Mouse (Mus musculus): ENCODE measurements around the gene Gm10643. TPM values are rescaled to one million over a fixed set of nuclear protein-coding genes. Genes with fewer than 3 reads are reported as not detected.

Gm10643 gene
- polyA plus RNA-seq, 1 experiment from 2014 or later = 1.6 TPM

- Histone ChIP-seq H3K9me3 (ENCODE audit: control insufficient read depth, low read length) (no peaks in the 10 kb centered on the region), H3K4me2 (ENCODE audit: low read length) (no peak overlapping the region)
- 78% methylated on average over 9 of the region's 9 CpGs for WGBS
Measured at GRCm38 (mm10) chr8:84019738-84020137, 45.2 kb downstream of the Gm10643 start.

GRCm38 (mm10) chr8:84015833-84016232 is 49.1 kb downstream of the Gm10643 start:
- H3K4me1 ChIP-seq (ENCODE audit: control insufficient read depth, insufficient read depth, low read depth, low read length) = peaks cover 17% of the 10 kb centered on the region
- H3K36me3 ChIP-seq (ENCODE audit: control insufficient read depth, insufficient read depth, low read length) = no peaks in the 10 kb centered on the region
- ATAC-seq = no peak
- peaks cover 17% of the 10 kb centered on the region for H3K27me3 ChIP-seq (replicated peaks; ENCODE audit: control insufficient read depth, insufficient read depth, low read length)
- H3K4me3 ChIP-seq (ENCODE audit: low read length) = no peak overlapping the region
- H3K27ac ChIP-seq (ENCODE audit: low read depth, low read length) = no peak overlapping the region
- 90% methylated on average over 5 of the region's 5 CpGs for WGBS
- H3K4me2 ChIP-seq (ENCODE audit: low read length) = no peak overlapping the region
- no peaks in the 10 kb centered on the region for H3K9me3 ChIP-seq (ENCODE audit: control insufficient read depth, low read length)
- H3K9ac ChIP-seq (ENCODE audit: low read depth, low read length) = no peak overlapping the region

More at GRCm38 (mm10) chr8:84019738-84020137, 45.2 kb downstream of the Gm10643 start:
- no peak overlapping the region for H3K9ac ChIP-seq (ENCODE audit: low read depth, low read length)
- ATAC-seq = no peak
- no peak overlapping the region for H3K4me3 ChIP-seq (ENCODE audit: low read length)
- no peaks in the 10 kb centered on the region; the same call in 1 of the 2 replicates for H3K27me3 ChIP-seq (replicated peaks; ENCODE audit: control insufficient read depth, insufficient read depth, low read length)
- no peak overlapping the region for H3K27ac ChIP-seq (ENCODE audit: low read depth, low read length)
- no peaks in the 10 kb centered on the region for H3K36me3 ChIP-seq (ENCODE audit: control insufficient read depth, insufficient read depth, low read length)
- no peaks in the 10 kb centered on the region for H3K4me1 ChIP-seq (ENCODE audit: control insufficient read depth, insufficient read depth, low read depth, low read length)

MicroRNA genes within 50 kb of the gene (microRNA counts, 519-probe panel; counts per million panel counts)
- microRNA mmu-miR-709 = 2,211 counts per million, percentile 45 among the panel's probes with 10 or more counts

Small RNAs within 50 kb of the gene (microRNA-seq; reads per million reads assigned to microRNA genes)
- not detected for gene Mir709

Other genes with a start within 250 kb of the Gm10643 start
- 50.9 and 53.0 TPM in 2 replicates for gene Adgrl1, start 165.0 kb downstream of the Gm10643 start, polyA plus RNA-seq (2015; fragmentation: Nextera tagmentation; extraction: Ambion mirVana)
- gene Gm10644, start 109.9 kb downstream of the Gm10643 start, polyA plus RNA-seq (2015; fragmentation: Nextera tagmentation; extraction: Ambion mirVana) = 0.97 and 0.98 TPM in 2 replicates
- gene Asf1b, start 109.6 kb downstream of the Gm10643 start, polyA plus RNA-seq (2015; fragmentation: Nextera tagmentation; extraction: Ambion mirVana) = 9.8 and 14.6 TPM in 2 replicates
- gene Prkaca, start 92.1 kb downstream of the Gm10643 start, polyA plus RNA-seq (2015; fragmentation: Nextera tagmentation; extraction: Ambion mirVana) = 202 and 254 TPM in 2 replicates
- gene Samd1, start 67.5 kb downstream of the Gm10643 start, polyA plus RNA-seq (2015; fragmentation: Nextera tagmentation; extraction: Ambion mirVana) = 5.9 and 6.2 TPM in 2 replicates
- gene 1700067K01Rik, start 63.6 kb downstream of the Gm10643 start, polyA plus RNA-seq (2015; fragmentation: Nextera tagmentation; extraction: Ambion mirVana) = 0.90 and 0.94 TPM in 2 replicates
- 1.1 TPM in 2 replicates for gene 2210011C24Rik, start 53.0 kb downstream of the Gm10643 start, polyA plus RNA-seq (2015; fragmentation: Nextera tagmentation; extraction: Ambion mirVana)
- gene Palm3, start 43.7 kb downstream of the Gm10643 start, polyA plus RNA-seq (2015; fragmentation: Nextera tagmentation; extraction: Ambion mirVana) = 9.6 and 11.3 TPM in 2 replicates
- gene Il27ra, start 22.5 kb downstream of the Gm10643 start, polyA plus RNA-seq (2015; fragmentation: Nextera tagmentation; extraction: Ambion mirVana) = 0.55 and 0.71 TPM in 2 replicates
- 1.8 TPM in 2 replicates for gene Rln3, start 20.1 kb downstream of the Gm10643 start, polyA plus RNA-seq (2015; fragmentation: Nextera tagmentation; extraction: Ambion mirVana)
- 7.9 and 9.0 TPM in 2 replicates for gene Rfx1, start 1.7 kb upstream of the Gm10643 start, polyA plus RNA-seq (2015; fragmentation: Nextera tagmentation; extraction: Ambion mirVana)
- gene Dcaf15, start 39.6 kb upstream of the Gm10643 start, polyA plus RNA-seq (2015; fragmentation: Nextera tagmentation; extraction: Ambion mirVana) = 21.5 and 22.7 TPM in 2 replicates
- gene Podnl1, start 60.9 kb upstream of the Gm10643 start, polyA plus RNA-seq (2015; fragmentation: Nextera tagmentation; extraction: Ambion mirVana) = 0.51 and 0.55 TPM in 2 replicates
- 53.3 and 54.5 TPM in 2 replicates for gene Cc2d1a, start 82.8 kb upstream of the Gm10643 start, polyA plus RNA-seq (2015; fragmentation: Nextera tagmentation; extraction: Ambion mirVana)
- gene 4930432K21Rik, start 82.9 kb upstream of the Gm10643 start, polyA plus RNA-seq (2015; fragmentation: Nextera tagmentation; extraction: Ambion mirVana) = 2.7 and 2.9 TPM in 2 replicates
- 6.2 and 6.8 TPM in 2 replicates for gene Nanos3, start 120.1 kb upstream of the Gm10643 start, polyA plus RNA-seq (2015; fragmentation: Nextera tagmentation; extraction: Ambion mirVana)
- 16.2 and 22.2 TPM in 2 replicates for gene Zswim4, start 171.9 kb upstream of the Gm10643 start, polyA plus RNA-seq (2015; fragmentation: Nextera tagmentation; extraction: Ambion mirVana)
- gene D8Ertd738e, start 184.6 kb upstream of the Gm10643 start, polyA plus RNA-seq (2015; fragmentation: Nextera tagmentation; extraction: Ambion mirVana) = 249 and 266 TPM in 2 replicates
- gene Mri1, start 192.2 kb upstream of the Gm10643 start, polyA plus RNA-seq (2015; fragmentation: Nextera tagmentation; extraction: Ambion mirVana) = 46.4 and 47.9 TPM in 2 replicates
- 23.0 and 25.0 TPM in 2 replicates for gene Ccdc130, start 205.2 kb upstream of the Gm10643 start, polyA plus RNA-seq (2015; fragmentation: Nextera tagmentation; extraction: Ambion mirVana)